Comparison of ENCODE assay signal across 8 mouse cellular contexts in the genomic region with DNA sequence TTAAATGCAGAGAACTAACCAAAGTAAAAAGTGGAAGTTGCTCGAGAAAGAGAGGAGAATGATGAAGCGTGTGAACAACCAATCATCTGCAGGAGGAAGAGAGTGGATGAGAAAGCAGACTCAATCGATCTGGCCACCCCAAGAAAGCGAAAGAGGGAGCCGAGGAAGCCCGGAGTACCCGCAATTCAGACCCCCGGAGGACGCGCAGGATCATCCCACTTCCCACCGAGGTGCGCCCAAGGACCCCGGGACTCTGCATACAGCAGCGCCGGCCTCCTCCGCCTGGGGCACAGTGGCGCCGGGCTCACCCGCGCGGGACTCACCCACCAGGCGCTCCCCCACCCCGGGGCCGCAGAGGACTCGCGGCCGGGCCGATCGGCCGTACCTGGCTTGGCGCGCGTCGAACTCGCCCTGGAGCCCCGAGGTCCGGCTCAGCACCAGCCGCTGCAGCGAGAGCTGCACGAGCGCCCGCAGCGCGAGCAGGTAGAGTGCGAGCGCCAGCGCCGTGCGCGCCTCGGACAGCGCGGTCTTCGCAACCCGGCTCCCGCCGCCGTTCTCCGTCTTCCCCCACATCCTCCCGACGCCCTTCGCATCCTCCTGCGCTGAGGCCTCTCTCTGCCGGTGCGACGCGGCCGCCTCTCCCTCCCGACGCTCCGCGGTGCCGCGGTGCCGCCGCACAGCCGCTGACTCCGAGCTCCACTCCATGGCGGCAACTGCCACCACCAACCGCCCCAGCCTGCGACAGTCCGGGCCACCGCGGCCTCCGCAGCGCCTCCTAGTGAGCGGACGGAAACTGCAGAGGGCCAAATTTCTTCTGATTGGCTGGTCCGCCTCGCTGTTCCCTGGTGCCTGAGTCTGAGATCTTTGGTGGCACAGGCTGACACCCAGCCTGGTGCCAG. TPM values are rescaled to one million over a fixed set of nuclear protein-coding genes. Genes with fewer than 3 reads are reported as not detected.
DNase-seq lines count a peak whose midpoint lies in the region; ATAC-seq lines count a peak whose summit lies in the region.

TSS of gene Ermp1 (minus strand) at position 765 of the 899 bp plus-strand sequence.

- no peaks in the 10 kb centered on the region for H3K4me1 ChIP-seq in hindbrain, embryonic 12.5 days

- whole genome bisulfite sequencing in hindbrain, embryonic 12.5 days, result under 1% methylated on average over 61 of the region's 90 CpGs

- peak within 1 kb of the TSS; percentile 79 for H3K9ac ChIP-seq in hindbrain, embryonic 12.5 days

- peak; percentile 96 for ATAC-seq in hindbrain, embryonic 12.5 days (ENCODE audit: low FRiP score)

- peak within 1 kb of the TSS; percentile 82 for H3K4me3 ChIP-seq in hindbrain, embryonic 12.5 days

- no peaks in the 10 kb centered on the region for H3K27me3 ChIP-seq in hindbrain, embryonic 12.5 days

- peak within 1 kb of the TSS; percentile 88 for H3K27ac ChIP-seq in hindbrain, embryonic 12.5 days

- no peaks in the 10 kb centered on the region for H3K9me3 ChIP-seq in hindbrain, embryonic 12.5 days (replicated peaks)

- H3K36me3 ChIP-seq in hindbrain, embryonic 12.5 days, result 0 out of 2 replicates have a peak, but pooled peaks cover 6% of the 10 kb centered on the region

- DNase-seq in Muller cell, postnatal 12 days (ENCODE audit: inconsistent ontology term), result peak; percentile 92
- peak; percentile 97 for DNase-seq in cerebellum, adult 9-11 months
- DNase-seq in frontal cortex, postnatal 10 days (ENCODE audit: low spot score in 2 of 2), result peak; percentile 88 to 96
- peak; percentile 98 to 99 for DNase-seq in layer of hippocampus, postnatal 14 days (ENCODE audit: low spot score in 2 of 2)
- peak; percentile 98 for DNase-seq in lung, postnatal 14 days
- peak; percentile 75 for DNase-seq in retina, adult 2 months (ENCODE audit: low read depth, low spot score)
- peak; percentile 95 to 98 for DNase-seq in thymus, postnatal 36 days

- H3K4me2 ChIP-seq in hindbrain, embryonic 12.5 days (replicated peaks), result peak within 1 kb of the TSS; percentile 59

RNA-seq across cellular contexts. Expression of gene Ermp1, which starts in this region (rescaled TPM):
- 17.6 and 18.5 TPM in 2 replicates for polyA plus RNA-seq in hindbrain, embryonic 12.5 days (2016; fragmentation: Nextera tagmentation; extraction: Ambion mirVana)
- 10 to 100 TPM; 56.7 to 56.8 TPM for total RNA-seq in layer of hippocampus, postnatal 14 days (2021)

Comparison
In these comparisons a context has a peak if more than half of its experiments do, and no peak if none do; other contexts are left out.
1. Peak in every context shown above with its lines: DNase-seq, ATAC-seq, H3K4me3 ChIP-seq and H3K27ac ChIP-seq.